10 mouse cellular contexts compared by ENCODE assay signal in the genomic region with DNA sequence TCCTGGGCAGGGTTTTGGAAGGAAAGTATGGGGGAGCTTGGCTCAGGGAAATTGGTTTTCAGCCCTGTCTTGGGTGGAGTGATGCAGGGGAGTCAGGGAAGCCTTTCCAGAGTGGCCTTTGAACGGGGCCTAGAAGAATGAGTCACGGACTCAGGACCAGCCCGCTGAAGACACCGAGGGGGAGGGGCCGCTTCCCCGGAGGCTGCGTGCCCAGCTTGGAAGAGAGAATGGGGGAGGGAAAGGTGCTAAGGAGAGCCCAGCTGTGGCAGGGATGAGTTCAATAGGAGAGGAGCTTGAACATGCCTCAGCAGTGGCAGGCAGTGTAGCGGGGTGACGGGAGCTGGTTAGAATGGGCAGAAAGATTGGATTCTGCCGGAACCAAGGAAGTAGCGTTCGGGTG.
DNase-seq lines count a peak whose midpoint lies in the region; ATAC-seq and TF ChIP-seq lines count a peak whose summit lies in the region.
"Had no signal": no experiment of that assay in that cellular context is flagged by ENCODE, and none has a peak within 500 bp of the region (broad histone marks: within the 10 kb centered on the region; RNA-seq: fewer than 3 reads in every experiment).

No protein-coding gene starts in this region.

- no peak for TF ChIP-seq EP300 in lung, postnatal 0 days (IDR thresholded peaks at IDR 0.05)

- ATAC-seq in lung, postnatal 0 days, result peak; percentile 35; the same call in 1 of the 2 replicates
- ATAC-seq in neural tube, embryonic 11.5 days (ENCODE audit: insufficient read depth, low FRiP score, low TSS enrichment), result no peak

- no peak overlapping the region for H3K9ac ChIP-seq in lung, postnatal 0 days (replicated peaks; ENCODE audit: low read depth)
- peak overlapping the region; percentile 29; the same call in 1 of the 2 replicates for H3K9ac ChIP-seq in neural tube, embryonic 11.5 days (ENCODE audit: low read length)
- H3K9ac ChIP-seq: embryonic facial prominence, embryonic 15.5 days had no signal

- DNase-seq in heart, adult 11 months, result peak; percentile 80
- no peak for DNase-seq in heart, postnatal 4 days
- DNase-seq in lung, postnatal 0 days (ENCODE audit: low spot score), result peak; percentile 39
- no peak for DNase-seq in lung, postnatal 36 days
- DNase-seq in brain, embryonic 14.5 days (ENCODE audit: low read depth), result peak; percentile 18
- DNase-seq in neural tube, embryonic 11.5 days (ENCODE audit: low spot score), result no peak
- no peak for DNase-seq in urinary bladder, postnatal 36 days (ENCODE audit: low spot score in 2 of 2)
- DNase-seq in thymus, postnatal 10 days (ENCODE audit: low spot score in 2 of 2), result no peak
- DNase-seq: lung, postnatal 10 days had no signal

- no peaks in the 10 kb centered on the region for H3K4me1 ChIP-seq in lung, postnatal 0 days (ENCODE audit: insufficient read depth, low read depth, low read length)
- no peaks in the 10 kb centered on the region for H3K4me1 ChIP-seq in neural tube, embryonic 11.5 days (ENCODE audit: control insufficient read depth, insufficient read depth, low read length)

- no peak for TF ChIP-seq CTCF in lung, postnatal 0 days (IDR thresholded peaks at IDR 0.05)
- TF ChIP-seq CTCF in brain, embryonic 14.5 days (IDR thresholded peaks at IDR 0.05; ENCODE audit: borderline replicate concordance, extremely low read depth, insufficient read depth, insufficient read length), result no peak

- WGBS in lung, postnatal 0 days, result 25% methylated on average over 12 of the region's 12 CpGs
- WGBS in neural tube, embryonic 11.5 days, result 27% methylated on average over 12 of the region's 12 CpGs

- H3K4me2 ChIP-seq in lung, postnatal 0 days (replicated peaks; ENCODE audit: low read depth, low read length), result no peak overlapping the region
- peak overlapping the region; percentile 10; the same call in 1 of the 2 replicates for H3K4me2 ChIP-seq in neural tube, embryonic 11.5 days (ENCODE audit: low read depth)
- H3K4me2 ChIP-seq: embryonic facial prominence, embryonic 15.5 days had no signal

- no peak for TF ChIP-seq POLR2A in brain, embryonic 14.5 days (IDR thresholded peaks at IDR 0.05; ENCODE audit: borderline replicate concordance, extremely low read depth, insufficient read depth, insufficient read length, poor library complexity, severe bottlenecking)

- no peaks in the 10 kb centered on the region for H3K27me3 ChIP-seq in lung, postnatal 0 days (replicated peaks; ENCODE audit: insufficient read depth, low read length)
- no peaks in the 10 kb centered on the region for H3K27me3 ChIP-seq in neural tube, embryonic 11.5 days (ENCODE audit: control insufficient read depth, insufficient read depth, low read length)
- H3K27me3 ChIP-seq: embryonic facial prominence, embryonic 15.5 days had no signal

- H3K4me3 ChIP-seq in lung, postnatal 0 days (ENCODE audit: low read depth, low read length), result no peak overlapping the region
- H3K4me3 ChIP-seq in neural tube, embryonic 11.5 days (ENCODE audit: low read depth, low read length), result no peak overlapping the region
- H3K4me3 ChIP-seq: embryonic facial prominence, embryonic 15.5 days had no signal

- H3K27ac ChIP-seq in lung, postnatal 0 days (ENCODE audit: low read length), result no peak overlapping the region
- no peak overlapping the region for H3K27ac ChIP-seq in neural tube, embryonic 11.5 days (ENCODE audit: low read depth, low read length)
- H3K27ac ChIP-seq: embryonic facial prominence, embryonic 15.5 days had no signal

- no peaks in the 10 kb centered on the region for H3K9me3 ChIP-seq in lung, postnatal 0 days (ENCODE audit: low read length)
- no peaks in the 10 kb centered on the region for H3K9me3 ChIP-seq in neural tube, embryonic 11.5 days (ENCODE audit: control insufficient read depth, low read length)
- H3K9me3 ChIP-seq: embryonic facial prominence, embryonic 15.5 days had no signal

- no peaks in the 10 kb centered on the region for H3K36me3 ChIP-seq in lung, postnatal 0 days (ENCODE audit: insufficient read depth, low read length)
- no peaks in the 10 kb centered on the region for H3K36me3 ChIP-seq in neural tube, embryonic 11.5 days (ENCODE audit: control insufficient read depth, insufficient read depth, low read length)
- H3K36me3 ChIP-seq: embryonic facial prominence, embryonic 15.5 days had no signal

Comparison
In these comparisons a context has a peak if more than half of its experiments do, and no peak if none do; other contexts are left out.
1. DNase-seq: peak in heart, adult 11 months (single experiment), lung, postnatal 0 days (single experiment) and brain, embryonic 14.5 days (single experiment); none in heart, postnatal 4 days (single experiment), lung, postnatal 36 days (single experiment), neural tube, embryonic 11.5 days (single experiment), urinary bladder, postnatal 36 days (0 of 2) and thymus, postnatal 10 days (0 of 2).